Mouse (Mus musculus) G1E (cell line): ENCODE measurements around the gene Tmem270.

Experiments used
- CTCF ChIP-seq: IDR thresholded peaks from 2 replicates; pipeline ENCODE4 v1.5.1; 2012; ENCODE audit warnings: low read depth, low read length, inconsistent platforms, mixed read lengths
- GATA1 ChIP-seq: IDR thresholded peaks from 2 replicates; pipeline ENCODE4 v1.6.1; 2012; ENCODE audit warnings: borderline replicate concordance, low read length, inconsistent platforms, mixed read lengths
- GATA2 ChIP-seq: IDR thresholded peaks from 2 replicates; pipeline ENCODE4 v1.6.1; 2012; ENCODE audit warnings: low read depth, low read length, inconsistent platforms, borderline replicate concordance
- POLR2AphosphoS5 ChIP-seq: IDR thresholded peaks from 2 replicates; pipeline ENCODE4 v1.6.1; 2012; ENCODE audit warnings: low read depth, low read length, inconsistent platforms; ENCODE audit not compliant: insufficient replicate concordance
- TAL1 ChIP-seq: conservative IDR thresholded peaks from 2 replicates; pipeline ENCODE4 v1.6.1; 2012; ENCODE audit warnings: low read depth, low read length, inconsistent platforms, mixed read lengths

DNA sequence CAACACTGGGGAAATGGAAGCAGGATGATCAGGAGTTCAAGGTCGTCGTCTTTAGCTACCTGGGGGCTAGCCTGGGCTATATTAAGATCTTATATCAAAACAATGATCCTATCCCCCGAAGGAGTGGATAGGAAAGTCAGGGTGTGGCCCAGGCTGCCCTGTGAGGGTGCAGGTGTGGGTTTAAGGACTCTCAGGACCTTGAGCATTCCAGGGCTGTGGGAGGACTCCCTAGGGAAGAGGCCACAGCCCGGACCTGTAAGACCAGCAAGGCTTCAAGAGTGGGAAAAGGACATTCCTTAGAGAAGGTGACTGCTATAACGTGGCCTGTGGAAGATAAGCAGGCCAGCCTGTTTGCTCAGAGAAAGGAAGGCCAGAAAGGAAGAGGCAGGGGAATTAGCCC is 37.6 kb upstream of the Tmem270 start:
- no peak for TF ChIP-seq CTCF
- TF ChIP-seq POLR2AphosphoS5: no peak
- no peak for TF ChIP-seq GATA1
- TF ChIP-seq TAL1: no peak
- TF ChIP-seq GATA2: no peak
